Mouse (Mus musculus) fibroblast of lung, adult 2 months (primary cell): ENCODE measurements around the gene Ccne1.
A peak's percentile ranks its signal among the peaks of the same experiment; 100 is the strongest.

Source experiments
- DNase-seq: peaks from one replicate; pipeline ENCODE4 v3.0.0-alpha.2; 2011; ENCODE audit warnings: low read depth

The Ccne1 gene

GRCm38 (mm10) chr7:38094353-38094752 is 13.0 kb downstream of the Ccne1 start:
- DNase-seq: no peak

- DNase-seq: no peak
These were observed 14.2 kb downstream of the Ccne1 start for GRCm38 (mm10) chr7:38093101-38093500.

GRCm38 (mm10) chr7:38089930-38090675 is 17.2 kb downstream of the Ccne1 start:
- DNase-seq: no peak

- no peak for DNase-seq
These were observed 18.9 kb downstream of the Ccne1 start for GRCm38 (mm10) chr7:38088456-38088855.

GRCm38 (mm10) chr7:38087856-38088255 is 19.5 kb downstream of the Ccne1 start:
- DNase-seq: no peak

- no peak for DNase-seq
These were observed 20.9 kb downstream of the Ccne1 start for GRCm38 (mm10) chr7:38086401-38086800.

GRCm38 (mm10) chr7:38085573-38086211 is 21.6 kb downstream of the Ccne1 start:
- DNase-seq: no peak

GRCm38 (mm10) chr7:38084778-38085572 is 22.4 kb downstream of the Ccne1 start:
- DNase-seq: peak; percentile 98

GRCm38 (mm10) chr7:38082971-38083370 is 24.4 kb downstream of the Ccne1 start:
- peak; percentile 61 for DNase-seq

- DNase-seq: no peak
These were observed 30.1 kb downstream of the Ccne1 start for GRCm38 (mm10) chr7:38077189-38077588.

GRCm38 (mm10) chr7:38075487-38075886 is 31.8 kb downstream of the Ccne1 start:
- no peak for DNase-seq

GRCm38 (mm10) chr7:38074920-38075319 is 32.4 kb downstream of the Ccne1 start:
- no peak for DNase-seq

- DNase-seq: no peak
These were observed 32.8 kb downstream of the Ccne1 start for GRCm38 (mm10) chr7:38074514-38074913.

- no peak for DNase-seq
These were observed 33.6 kb downstream of the Ccne1 start for GRCm38 (mm10) chr7:38073782-38074181.

- DNase-seq: no peak
These were observed 36.3 kb downstream of the Ccne1 start for GRCm38 (mm10) chr7:38071065-38071464.

GRCm38 (mm10) chr7:38070663-38071062 is 36.7 kb downstream of the Ccne1 start:
- DNase-seq: no peak

- no peak for DNase-seq
These were observed 42.9 kb downstream of the Ccne1 start for GRCm38 (mm10) chr7:38064431-38064830.

GRCm38 (mm10) chr7:38061060-38061970 is 46.0 kb downstream of the Ccne1 start:
- peak; percentile 69 for DNase-seq

GRCm38 (mm10) chr7:38059636-38060330 is 47.6 kb downstream of the Ccne1 start:
- no peak for DNase-seq

- DNase-seq: no peak
These were observed 48.2 kb downstream of the Ccne1 start for GRCm38 (mm10) chr7:38059096-38059495.

GRCm38 (mm10) chr7:38055996-38056395 is 51.3 kb downstream of the Ccne1 start:
- DNase-seq: no peak
